Mouse (Mus musculus): ENCODE measurements around the gene Usp43.

DNA sequence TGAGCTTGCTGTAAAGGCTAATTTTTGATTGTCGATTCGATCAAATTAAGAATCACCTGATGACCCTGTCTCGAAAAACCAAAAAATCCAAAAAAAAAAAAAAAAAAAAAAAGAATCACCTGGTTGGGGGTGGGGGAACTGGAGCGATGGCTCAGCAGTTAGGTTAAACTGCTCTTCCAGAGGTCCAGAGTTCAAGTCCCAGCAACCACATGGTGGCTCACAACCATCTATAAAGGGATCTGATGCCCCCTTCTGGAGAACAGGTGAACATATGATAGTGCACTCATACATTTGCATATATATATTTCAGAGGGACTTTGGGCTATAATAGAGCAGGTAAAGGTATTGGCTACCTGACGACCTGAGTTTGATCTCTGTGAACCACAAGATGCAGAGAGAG, 1.8 kb upstream of the Usp43 start:
- no peak for TF ChIP-seq CTCF (IDR thresholded peaks at IDR 0.05; ENCODE audit: control insufficient read depth, insufficient read depth, insufficient replicate concordance, low read depth, low read length)
- TF ChIP-seq POLR2A (IDR thresholded peaks at IDR 0.05; ENCODE audit: control insufficient read depth, low read depth, low read length), result no peak
